Mouse (Mus musculus) monocyte, adult 5-6 weeks (primary cell): Measurements from ENCODE around the gene Adam8. TPM values are rescaled to one million over a fixed set of nuclear protein-coding genes. Genes with fewer than 3 reads are reported as not detected.

Source experiments
- ATAC-seq: fragments of 153-309, 156-312 bp; replicated peaks from 2 replicates; pipeline ENCODE4 v1.8.0; 2017; ENCODE audit warnings: mild to moderate bottlenecking; ENCODE audit not compliant: low TSS enrichment, insufficient number of reproducible peaks, severe bottlenecking, poor library complexity, low FRiP score
- total RNA-seq: library from RNA; stranded (forward); fragments of 200-1000, 200-491, 200-594 nt; gene quantifications from 3 replicates; pipeline ENCODE4 v1.2.3, GENCODE M21; 2017

The Adam8 gene
- total RNA-seq, 1 experiment from 2014 or later = 40.8 TPM

DNA sequence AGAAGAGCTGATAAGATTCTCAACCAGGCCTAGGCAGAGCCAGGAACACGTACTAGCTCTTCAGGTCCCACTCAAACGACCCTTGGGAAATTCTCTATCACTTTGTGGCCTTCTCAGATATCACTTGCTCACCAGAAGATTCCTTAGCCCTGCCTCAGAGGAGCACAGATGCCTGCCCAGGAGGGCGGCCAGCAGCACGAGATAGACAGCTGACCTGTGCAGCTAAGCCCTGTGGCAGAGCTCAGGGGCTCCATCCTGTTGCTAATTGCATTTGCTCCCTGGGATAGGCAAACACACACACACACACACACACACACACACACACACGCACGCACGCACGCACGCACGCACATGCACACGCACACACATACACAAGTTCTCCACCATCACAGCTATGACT is 10.3 kb downstream of the Adam8 start:
- no peak for ATAC-seq

DNA sequence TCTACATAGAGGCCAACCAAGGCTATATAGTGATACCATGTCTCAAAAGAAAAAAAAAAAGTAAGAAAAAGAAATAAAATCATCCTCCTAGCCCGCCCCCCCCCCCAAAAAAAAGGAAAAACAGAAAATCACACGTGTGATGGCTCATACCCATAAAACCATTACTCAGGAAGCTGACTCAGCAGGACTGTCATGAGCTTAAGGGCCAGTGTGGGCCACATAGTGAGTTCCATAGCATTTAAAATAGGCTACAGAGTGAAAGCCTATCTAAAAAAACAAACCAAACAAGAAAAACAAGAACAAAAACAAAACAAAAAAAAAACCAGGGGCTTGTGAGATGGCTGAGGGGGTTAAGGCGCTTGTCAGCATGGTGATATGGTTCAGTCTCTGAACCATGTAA is 11.6 kb downstream of the Adam8 start:
- no peak for ATAC-seq

- ATAC-seq = 0 out of 2 replicates have a peak, but pooled peaks have one; percentile 8
These were observed 13.2 kb downstream of the Adam8 start for GRCm38 (mm10) chr7:139979011-139979719.

- ATAC-seq = peak; percentile 66
These were observed 14.0 kb downstream of the Adam8 start, which contains the start of gene 6430531B16Rik for GRCm38 (mm10) chr7:139978278-139978892. Gene 6430531B16Rik, minus strand, starts transcription at chr7:139978755.

DNA sequence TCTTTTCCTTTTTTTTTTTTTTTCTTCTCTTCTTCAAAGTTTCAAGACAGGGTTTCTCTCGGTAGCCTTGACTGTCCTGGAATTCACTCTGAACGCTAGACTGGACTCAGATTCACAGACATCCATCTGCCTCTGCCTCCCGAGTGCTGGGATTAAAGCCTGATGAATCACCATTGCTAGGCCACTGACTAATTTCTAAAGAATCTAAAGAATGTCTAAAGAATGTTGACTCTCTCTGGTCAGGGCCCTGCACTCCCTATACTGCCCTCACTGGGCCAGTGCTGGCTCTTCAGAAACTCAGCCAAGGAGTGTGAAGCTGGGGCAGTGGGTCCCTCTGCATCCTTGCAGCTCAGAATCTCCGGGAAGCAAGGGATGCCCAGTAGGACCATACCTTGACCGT is 16.9 kb downstream of the Adam8 start:
- no peak for ATAC-seq

- peak; percentile 48 for ATAC-seq
These were observed 18.1 kb downstream of the Adam8 start for GRCm38 (mm10) chr7:139974307-139974706.

- ATAC-seq = peak; percentile 15
These were observed 19.4 kb downstream of the Adam8 start for GRCm38 (mm10) chr7:139972923-139973331.

- peak; percentile 32 for ATAC-seq
These were observed 20.9 kb downstream of the Adam8 start for GRCm38 (mm10) chr7:139971436-139971835.

GRCm38 (mm10) chr7:139970979-139971378 is 21.4 kb downstream of the Adam8 start:
- no peak for ATAC-seq

DNA sequence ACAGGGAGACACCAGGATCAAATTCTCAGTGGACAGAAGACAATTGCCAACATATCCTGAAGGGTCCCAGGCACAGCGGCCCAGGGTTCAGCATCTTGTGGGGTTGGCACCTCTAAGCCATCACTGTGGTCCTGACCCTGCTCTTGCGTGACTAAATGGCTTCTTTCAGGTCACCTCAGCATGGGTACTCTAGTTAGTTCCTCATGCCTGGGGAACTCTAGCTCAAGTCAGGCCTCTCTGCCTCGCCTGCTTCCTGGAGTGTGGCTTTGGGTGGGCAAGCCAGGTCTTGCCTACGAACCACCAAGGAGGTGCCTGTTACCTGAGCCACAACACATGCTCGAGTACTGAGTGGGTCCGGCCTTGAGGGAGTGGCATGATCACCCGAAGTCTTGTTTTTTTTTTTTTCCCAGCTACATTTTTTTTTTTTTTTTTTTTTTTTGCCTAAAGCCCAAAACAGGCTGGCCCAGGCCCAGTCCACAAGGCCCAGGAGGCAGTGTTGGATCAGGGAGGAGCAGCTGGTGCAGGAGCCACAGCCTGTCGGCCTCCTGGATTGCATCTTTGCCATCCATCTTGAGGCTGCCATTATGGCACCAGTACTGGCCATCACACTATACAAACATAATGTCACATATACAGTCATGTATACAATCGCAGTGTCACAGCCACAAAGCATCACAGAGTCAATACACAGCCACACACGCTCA is 22.0 kb downstream of the Adam8 start:
- ATAC-seq = no peak

- no peak for ATAC-seq
These were observed 22.8 kb downstream of the Adam8 start for GRCm38 (mm10) chr7:139969348-139970130.

- ATAC-seq = no peak
These were observed 23.9 kb downstream of the Adam8 start for GRCm38 (mm10) chr7:139968428-139968827.

- no peak for ATAC-seq
These were observed 25.2 kb downstream of the Adam8 start for GRCm38 (mm10) chr7:139967175-139967574.

GRCm38 (mm10) chr7:139963814-139964213 is 28.5 kb downstream of the Adam8 start:
- no peak for ATAC-seq

- ATAC-seq = no peak
These were observed 31.2 kb downstream of the Adam8 start for GRCm38 (mm10) chr7:139961141-139961540.

DNA sequence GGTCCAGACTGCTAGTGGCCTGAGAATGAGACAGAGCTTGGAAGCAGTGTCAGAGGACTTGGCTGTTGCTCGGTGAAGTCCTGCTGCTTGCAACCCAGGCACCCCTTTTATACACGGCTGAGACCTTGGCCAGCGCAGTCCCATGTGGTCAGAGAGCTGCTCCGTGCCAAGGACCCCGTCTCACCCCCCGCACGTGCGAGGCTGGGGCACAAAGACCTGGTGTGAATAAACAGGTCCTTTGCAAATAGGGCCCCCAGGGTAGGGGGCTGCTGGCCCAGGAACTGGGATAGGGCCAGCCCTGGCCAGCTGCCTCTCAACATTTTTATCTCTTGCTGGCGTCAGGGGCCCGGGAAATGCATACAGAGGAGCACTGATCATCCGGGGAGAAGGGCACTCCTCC is 34.4 kb downstream of the Adam8 start:
- no peak for ATAC-seq

DNA sequence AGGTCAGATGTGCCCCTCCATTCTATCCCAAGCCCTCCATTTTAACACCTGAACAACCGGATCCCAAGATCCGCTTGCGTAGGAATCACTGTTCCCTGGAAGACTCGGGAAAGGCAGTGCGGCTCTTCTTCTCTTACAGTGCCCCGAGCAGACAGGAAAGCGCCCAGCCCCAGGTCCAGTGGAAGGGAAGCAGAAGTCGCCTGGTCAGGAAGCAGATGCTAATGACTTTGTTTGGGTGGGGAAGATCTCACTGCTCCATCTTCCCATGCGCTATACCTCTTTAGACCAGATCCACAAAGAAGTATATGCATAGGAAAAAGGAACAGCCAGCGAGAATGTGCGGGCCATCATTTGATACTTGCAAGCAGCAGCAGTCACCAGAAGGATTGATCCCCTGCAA is 34.9 kb downstream of the Adam8 start:
- ATAC-seq = no peak

DNA sequence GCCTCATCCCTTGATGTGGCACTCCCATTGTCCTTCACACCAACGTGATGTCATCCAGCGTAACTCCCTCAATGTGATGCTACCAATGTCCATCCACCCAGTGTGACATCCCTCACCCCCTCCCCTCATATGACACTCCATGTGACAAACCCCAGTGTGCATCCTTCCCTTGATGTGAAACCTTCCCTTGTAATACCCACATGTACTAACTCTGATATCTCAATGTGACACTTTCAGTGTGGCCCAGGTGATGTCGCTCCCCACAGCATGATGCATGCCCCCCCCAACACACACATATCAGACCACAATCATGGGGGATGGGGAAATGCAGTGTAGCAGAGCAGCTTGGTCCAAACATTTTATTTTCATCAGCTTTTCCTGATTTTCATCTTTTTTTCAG is 35.7 kb downstream of the Adam8 start:
- no peak for ATAC-seq

GRCm38 (mm10) chr7:139955505-139955904 is 36.9 kb downstream of the Adam8 start:
- no peak for ATAC-seq
